Mouse (Mus musculus) lung, adult 2 months (tissue): ENCODE data around the gene Tmem243. TPM values are rescaled to one million over a fixed set of nuclear protein-coding genes. Genes with fewer than 3 reads are reported as not detected.
"Not testable (repeated sequence)": the region's sequence is repeated elsewhere in the genome, so short reads cannot be mapped to it uniquely, and the experiment has no call there.

ENCODE experiments used
- DNase-seq: peaks from one replicate; pipeline ENCODE4 v3.0.0; 2022
- H3K4me1 ChIP-seq: fragments of 200-500 bp; 2 replicates; pipeline ENCODE4 v1.6.1; 2011; ENCODE audit warnings: low read length; ENCODE audit not compliant: control insufficient read depth, insufficient read depth
- H3K4me3 ChIP-seq: fragments of 200-500 bp; replicated peaks from 2 replicates; pipeline ENCODE3; 2011; ENCODE audit warnings: low read depth, mild to moderate bottlenecking, control low read depth, low read length; ENCODE audit errors: extremely low read depth
- CTCF ChIP-seq: fragments of 200-500 bp; IDR thresholded peaks from 2 replicates; pipeline ENCODE4 v1.5.1; 2011; ENCODE audit warnings: mild to moderate bottlenecking, low read length, control low read depth; ENCODE audit not compliant: insufficient read depth
- POLR2A ChIP-seq: fragments of 200-500 bp; IDR thresholded peaks from 2 replicates; pipeline ENCODE4 v1.6.1; 2011; ENCODE audit warnings: low read depth, mild to moderate bottlenecking, control low read depth, low read length, borderline replicate concordance; ENCODE audit errors: extremely low read depth
- WGBS: fragments of 180-500 bp; shearing (Covaris S2); methylation state at CpG from one replicate; pipeline ENCODE4 v1.1.7; 2018; 5-methylcytosine and 5-hydroxymethylcytosine counted together
- polyA plus RNA-seq: library from polyadenylated mRNA; depleted of rRNA; stranded (reverse); fragments of >200 nt; gene quantifications from 2 replicates; pipeline ENCODE4 v1.2.3, GENCODE M21; 2012

Gene Tmem243
- polyA plus RNA-seq, 1 experiment: 101 TPM

DNA sequence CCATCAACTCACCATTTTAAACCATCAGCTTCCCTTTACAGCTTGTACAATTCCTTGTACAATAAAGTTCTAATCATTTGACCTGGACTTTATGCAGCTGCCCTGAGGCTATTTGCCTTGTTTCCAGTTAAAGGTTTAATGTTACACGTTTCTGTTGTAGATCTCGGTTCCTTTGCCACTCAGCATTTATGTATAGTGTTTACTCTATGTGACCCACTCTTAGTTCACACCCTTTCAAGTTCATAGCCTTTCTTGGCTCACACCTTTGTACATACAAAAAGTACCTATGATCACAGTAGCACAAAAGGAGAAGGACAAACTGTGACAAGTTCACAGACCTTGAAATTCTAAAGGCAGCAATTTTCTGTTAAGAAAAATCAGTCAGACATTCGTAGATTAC lies 35.1 kb downstream of the Tmem243 start:
- no peak for DNase-seq
- Histone ChIP-seq H3K4me3 (no peak overlapping the region), H3K4me1 (no peaks in the 10 kb centered on the region; the same call in 1 of the 2 replicates)
- no peak for TF ChIP-seq CTCF
- WGBS: 68% methylated on average over 3 of the region's 3 CpGs

- WGBS: 86% methylated on average over 8 of the region's 8 CpGs
- DNase-seq: no peak
- Histone ChIP-seq H3K4me3 (no peak overlapping the region), H3K4me1 (no peaks in the 10 kb centered on the region)
- TF ChIP-seq CTCF: no peak
- no peak for TF ChIP-seq POLR2A
Observed at GRCm38 (mm10) chr5:9140724-9141123, 40.3 kb downstream of the Tmem243 start.

DNA sequence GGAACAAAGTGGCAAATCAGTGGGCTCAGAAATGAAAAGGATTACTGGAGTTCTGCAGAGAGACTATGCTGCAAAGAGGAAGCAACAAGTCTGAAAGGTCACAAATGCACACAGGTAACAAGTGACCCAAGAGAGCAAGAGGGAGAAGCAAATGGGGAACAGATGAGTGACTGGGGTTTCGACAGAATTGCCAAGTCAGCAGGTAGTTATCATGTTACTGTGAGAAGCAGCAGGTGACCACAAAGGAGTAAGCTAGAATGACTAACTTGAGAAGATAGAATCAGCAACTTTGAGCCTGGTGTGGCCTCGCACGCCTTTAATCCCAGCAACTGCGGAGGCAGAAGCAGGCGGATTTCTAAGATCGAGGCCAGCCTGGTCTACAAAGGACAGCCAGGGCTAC lies 41.9 kb downstream of the Tmem243 start:
- TF ChIP-seq POLR2A: no peak
- no peak for TF ChIP-seq CTCF
- Histone ChIP-seq H3K4me3 (no peak overlapping the region), H3K4me1 (no peaks in the 10 kb centered on the region)
- no peak for DNase-seq
- WGBS: 90% methylated on average over 6 of the region's 6 CpGs

DNA sequence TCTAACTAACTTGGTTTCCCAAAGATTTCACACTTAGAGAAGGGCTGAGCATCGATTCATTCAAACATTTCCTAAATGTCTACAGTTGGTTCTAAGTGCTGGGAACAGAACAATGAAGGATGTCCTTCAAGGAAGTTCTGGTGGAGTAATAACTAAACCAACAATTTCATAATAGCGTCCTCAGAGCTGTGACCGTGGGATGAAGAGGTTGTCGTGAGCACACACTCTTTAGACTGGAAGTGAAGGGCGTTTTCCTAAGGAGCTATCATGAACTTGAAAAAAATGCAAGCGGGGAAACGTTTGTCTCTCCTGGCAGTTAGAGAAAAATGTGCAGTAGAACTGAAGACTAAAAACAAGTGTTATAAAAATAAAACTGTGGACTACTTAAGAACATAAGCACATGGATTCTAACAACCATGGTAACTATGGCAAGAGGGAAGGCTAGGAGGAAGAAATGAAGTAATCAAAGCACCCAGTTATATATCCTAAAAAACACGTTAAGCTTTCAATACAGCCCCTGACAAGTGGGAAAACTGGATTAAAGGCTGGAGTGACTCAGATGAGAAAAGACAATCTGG lies 48.9 kb downstream of the Tmem243 start:
- no peak for TF ChIP-seq CTCF
- TF ChIP-seq POLR2A: no peak
- Histone ChIP-seq H3K4me1 (peaks cover 2% of the 10 kb centered on the region; the same call in 1 of the 2 replicates), H3K4me3 (no peak overlapping the region)
- no peak for DNase-seq
- 50% methylated on average over 8 of the region's 8 CpGs for WGBS

GRCm38 (mm10) chr5:9156746-9157145 lies 56.3 kb downstream of the Tmem243 start:
- Histone ChIP-seq H3K4me1 (peaks cover 2% of the 10 kb centered on the region), H3K4me3 (no peak overlapping the region)
- no peak for DNase-seq
- TF ChIP-seq POLR2A: no peak
- TF ChIP-seq CTCF: no peak

GRCm38 (mm10) chr5:9157336-9157735 lies 56.9 kb downstream of the Tmem243 start:
- 35% methylated on average over 1 of the region's 1 CpGs for WGBS
- TF ChIP-seq CTCF (no peak), POLR2A (no peak)

DNA sequence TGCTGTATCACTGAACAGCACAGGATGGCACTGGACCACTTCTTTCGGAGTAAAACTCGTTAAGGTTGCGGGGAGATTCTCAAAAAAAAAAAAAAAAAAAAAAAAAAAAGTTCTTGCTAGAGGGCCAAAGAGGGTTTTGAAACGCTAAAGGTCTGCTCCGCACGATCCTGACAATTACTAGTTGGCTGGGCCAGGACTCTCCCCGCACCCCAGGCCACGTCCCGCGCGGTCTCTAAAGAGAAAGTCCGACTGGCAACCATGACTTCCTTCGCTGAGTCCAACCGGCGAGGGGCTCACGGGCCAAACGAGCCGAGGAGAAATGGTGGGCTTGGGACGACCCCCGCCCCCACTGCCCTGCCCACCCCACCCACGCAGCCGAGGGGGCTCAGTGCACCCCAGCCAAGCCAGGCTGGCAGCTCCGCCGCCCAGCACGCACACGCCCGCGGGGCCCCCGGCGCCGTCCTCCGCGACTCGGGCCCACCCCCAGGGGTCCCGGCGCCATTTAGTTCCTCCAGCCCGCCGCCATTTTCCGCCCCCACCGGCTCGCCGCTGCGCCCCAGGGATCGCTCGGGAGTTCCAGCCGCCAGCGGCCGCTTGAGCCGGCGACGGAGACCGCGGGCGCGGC lies 60.5 kb downstream of the Tmem243 start:
- DNase-seq: peak; percentile 42
- under 1% methylated on average over 54 of the region's 55 CpGs for WGBS
- no peak for TF ChIP-seq CTCF
- TF ChIP-seq POLR2A: no peak
- H3K4me3 ChIP-seq: peak overlapping the region; percentile 84
- H3K4me1 ChIP-seq: peaks cover 6% of the 10 kb centered on the region

More at GRCm38 (mm10) chr5:9157336-9157735, 56.9 kb downstream of the Tmem243 start:
- no peak overlapping the region for H3K4me3 ChIP-seq
- DNase-seq: no peak
- H3K4me1 ChIP-seq: peaks cover 5% of the 10 kb centered on the region

DNA sequence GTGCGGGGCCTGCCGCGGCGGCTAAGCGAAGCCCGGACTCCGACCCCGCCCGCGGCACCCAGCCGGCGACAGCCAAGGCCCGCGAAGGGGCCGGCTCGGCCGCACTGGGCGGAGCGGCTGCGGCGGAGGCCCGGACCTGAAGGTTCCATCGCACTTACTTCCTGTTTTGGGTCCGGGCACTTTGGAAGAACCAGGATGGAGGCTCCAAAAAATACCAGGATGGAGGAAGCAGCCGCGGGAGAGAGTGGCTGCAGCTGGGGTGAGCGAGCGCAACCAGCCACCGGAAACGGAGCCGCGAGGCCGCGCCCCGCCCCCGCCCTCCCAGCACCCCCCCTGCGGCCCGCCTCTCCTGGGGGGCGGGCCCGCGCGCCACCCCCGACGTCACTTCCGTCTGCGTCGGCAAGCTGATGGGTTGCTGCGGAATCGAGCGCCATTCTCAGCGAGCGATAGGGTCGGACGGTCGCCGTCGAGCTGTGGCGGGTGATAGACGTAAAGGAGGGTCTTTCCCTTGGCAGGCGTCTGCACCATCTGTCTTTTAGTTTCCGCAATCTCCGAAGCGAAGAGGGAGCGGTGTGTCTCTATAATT lies 61.1 kb downstream of the Tmem243 start, which contains the start of gene Dmtf1:
Dmtf1 (minus strand) TSS at position 321 of the 586 bp plus-strand sequence.
- under 1% methylated on average over 63 of the region's 64 CpGs for WGBS
- TF ChIP-seq CTCF: no peak
- TF ChIP-seq POLR2A: peak; percentile 99
- peaks cover 6% of the 10 kb centered on the region for H3K4me1 ChIP-seq
- DNase-seq: peak; percentile 85
- H3K4me3 ChIP-seq: peak within 1 kb of the TSS; percentile 84

GRCm38 (mm10) chr5:9162088-9162487 lies 61.6 kb downstream of the Tmem243 start:
- DNase-seq: no peak
- Histone ChIP-seq H3K4me3 (peak overlapping the region; percentile 83), H3K4me1 (peaks cover 6% of the 10 kb centered on the region)
- WGBS: 2% methylated on average over 7 of the region's 7 CpGs
- no peak for TF ChIP-seq CTCF
- no peak for TF ChIP-seq POLR2A

- no peak for DNase-seq
- WGBS: 94% methylated on average over 3 of the region's 3 CpGs
- H3K4me1 ChIP-seq: peaks cover 6% of the 10 kb centered on the region
- no peak overlapping the region for H3K4me3 ChIP-seq
- TF ChIP-seq CTCF (no peak), POLR2A (no peak)
Observed at GRCm38 (mm10) chr5:9163411-9163810, 62.9 kb downstream of the Tmem243 start.

DNA sequence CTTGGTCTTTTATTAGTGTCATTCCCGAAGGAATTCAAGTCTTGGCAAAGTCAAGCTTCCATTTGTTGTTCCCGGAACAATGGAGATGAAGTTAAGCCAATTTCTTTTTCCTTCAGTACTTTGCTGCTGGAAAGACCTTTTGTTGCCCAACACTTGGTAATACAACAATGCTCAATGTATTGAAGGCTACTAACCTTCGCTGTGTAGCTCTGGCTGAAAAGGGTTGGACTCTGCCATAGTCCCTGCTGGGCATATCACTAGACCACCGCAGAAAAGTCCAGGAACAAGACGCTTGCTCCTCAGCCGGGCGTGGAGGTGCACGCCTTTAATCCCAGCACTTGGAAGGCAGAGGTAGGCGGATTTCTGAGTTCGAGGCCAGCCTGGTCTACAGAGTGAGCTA lies 64.7 kb downstream of the Tmem243 start:
- not testable (repeated sequence) for H3K4me1 ChIP-seq, H3K4me3 ChIP-seq, DNase-seq
- 82% methylated on average over 10 of the region's 10 CpGs for WGBS
